Comparison of ENCODE assay signal across 25 mouse cellular contexts in genomic region chr9:41400950-41401349, GRCm38 (mm10).
DNase-seq lines count a peak whose midpoint lies in the region; ATAC-seq and TF ChIP-seq lines count a peak whose summit lies in the region.
"Had no signal": no experiment of that assay in that cellular context is flagged by ENCODE, and none has a peak within 500 bp of the region (broad histone marks: within the 10 kb centered on the region; RNA-seq: fewer than 3 reads in every experiment).

No protein-coding gene starts in this region.

- peaks cover 5% of the 10 kb centered on the region; the same call in 1 of the 2 replicates for H3K36me3 ChIP-seq in heart, embryonic 10.5 days
- H3K36me3 ChIP-seq in liver, adult 2 months (ENCODE audit: control insufficient read depth, insufficient read depth, low read length) = no peaks in the 10 kb centered on the region
- peaks cover 5% of the 10 kb centered on the region for H3K36me3 ChIP-seq in neural tube, embryonic 11.5 days (ENCODE audit: control insufficient read depth, insufficient read depth, low read length)
- H3K36me3 ChIP-seq in neural tube, embryonic 15.5 days = peaks cover 14% of the 10 kb centered on the region
- H3K36me3 ChIP-seq in midbrain, embryonic 14.5 days (ENCODE audit: control insufficient read depth, insufficient read depth, low read length) = peaks cover 26% of the 10 kb centered on the region
- H3K36me3 ChIP-seq: G1E; heart, embryonic 15.5 days had no signal

- peaks cover under 1% of the 10 kb centered on the region; the same call in 1 of the 2 replicates for H3K4me1 ChIP-seq in heart, embryonic 10.5 days
- no peaks in the 10 kb centered on the region; the same call in 1 of the 2 replicates for H3K4me1 ChIP-seq in liver, adult 2 months (ENCODE audit: control insufficient read depth, insufficient read depth, low read length)
- H3K4me1 ChIP-seq in neural tube, embryonic 11.5 days (ENCODE audit: control insufficient read depth, insufficient read depth, low read length) = no peaks in the 10 kb centered on the region
- 0 out of 2 replicates have a peak, but pooled peaks cover 3% of the 10 kb centered on the region for H3K4me1 ChIP-seq in neural tube, embryonic 15.5 days
- peaks cover 3% of the 10 kb centered on the region; the same call in 1 of the 2 replicates for H3K4me1 ChIP-seq in midbrain, embryonic 14.5 days (ENCODE audit: control insufficient read depth, insufficient read depth, low read length)
- H3K4me1 ChIP-seq: embryonic facial prominence, embryonic 15.5 days; heart, embryonic 15.5 days had no signal

- no peak overlapping the region for H3K4me3 ChIP-seq in heart, embryonic 10.5 days
- H3K4me3 ChIP-seq in liver, adult 2 months (ENCODE audit: insufficient read depth, low read depth, low read length) = no peak overlapping the region
- H3K4me3 ChIP-seq in neural tube, embryonic 11.5 days (ENCODE audit: low read depth, low read length) = no peak overlapping the region
- no peak overlapping the region for H3K4me3 ChIP-seq in neural tube, embryonic 15.5 days (replicated peaks)
- no peak overlapping the region for H3K4me3 ChIP-seq in midbrain, embryonic 14.5 days (replicated peaks; ENCODE audit: low read depth, low read length)
- H3K4me3 ChIP-seq: embryonic facial prominence, embryonic 15.5 days; erythroblast, embryonic 14.5 days; forebrain, embryonic 10.5 days; heart, embryonic 15.5 days; hindbrain, embryonic 15.5 days had no signal

- no peak for TF ChIP-seq POLR2A in liver, adult 2 months (IDR thresholded peaks at IDR 0.05; ENCODE audit: extremely low read depth, insufficient read depth, low read length)

- no peak for TF ChIP-seq CTCF in liver, adult 2 months (IDR thresholded peaks at IDR 0.05; ENCODE audit: low read depth, low read length)

- no peak overlapping the region for H3K9ac ChIP-seq in liver, adult 2 months (ENCODE audit: low read depth, low read length)
- no peak overlapping the region for H3K9ac ChIP-seq in neural tube, embryonic 11.5 days (ENCODE audit: low read length)
- H3K9ac ChIP-seq in neural tube, embryonic 15.5 days (replicated peaks) = no peak overlapping the region
- no peak overlapping the region for H3K9ac ChIP-seq in midbrain, embryonic 14.5 days (replicated peaks; ENCODE audit: low read length)
- H3K9ac ChIP-seq: embryonic facial prominence, embryonic 15.5 days; heart, embryonic 15.5 days; hindbrain, embryonic 15.5 days had no signal

- H3K79me2 ChIP-seq in liver, adult 2 months (ENCODE audit: control insufficient read depth, insufficient read depth, low read length) = no peaks in the 10 kb centered on the region

- no peak for ATAC-seq in neural tube, embryonic 11.5 days (ENCODE audit: insufficient read depth, low FRiP score, low TSS enrichment)
- ATAC-seq in neural tube, embryonic 15.5 days (ENCODE audit: low FRiP score) = no peak
- no peak for ATAC-seq in midbrain, embryonic 14.5 days (ENCODE audit: low FRiP score, low TSS enrichment)
- ATAC-seq in megakaryocyte, adult 5-6 weeks (ENCODE audit: poor library complexity, severe bottlenecking) = no peak
- ATAC-seq: CD4-positive, CD25-positive, alpha-beta regulatory T cell, adult 4 months; forebrain, embryonic 16.5 days had no signal

- peak; percentile 17 for DNase-seq in heart, embryonic 10.5 days (ENCODE audit: low spot score)
- no peak for DNase-seq in heart, postnatal 10 days
- DNase-seq in liver, adult 2 months (ENCODE audit: extremely low read depth, low read depth, low spot score) = peak; percentile 64
- no peak for DNase-seq in liver
- no peak for DNase-seq in neural tube, embryonic 11.5 days (ENCODE audit: low spot score)
- no peak for DNase-seq in midbrain, embryonic 14.5 days
- DNase-seq: adrenal gland, postnatal 10 days; B cell, adult 2 months; cerebellum, adult 11 months; cerebellum, adult 8-10 months; cerebellum, postnatal 14 days; embryo, embryonic 11 days; gastrocnemius, postnatal 10 days; heart, adult 18-20 months had no signal

- no peak overlapping the region for H3K4me2 ChIP-seq in neural tube, embryonic 11.5 days (ENCODE audit: low read depth)
- H3K4me2 ChIP-seq in neural tube, embryonic 15.5 days = no peak overlapping the region
- H3K4me2 ChIP-seq in midbrain, embryonic 14.5 days (ENCODE audit: low read length) = no peak overlapping the region
- H3K4me2 ChIP-seq: embryonic facial prominence, embryonic 15.5 days; heart, embryonic 11.5 days; heart, embryonic 15.5 days; hindbrain, embryonic 15.5 days had no signal

- intact Hi-C loops in heart, postnatal 10 days (cut with DNase I) = no loop called here

- WGBS in heart, embryonic 10.5 days = 78% methylated on average over 6 of the region's 6 CpGs
- WGBS in liver, adult 2 months = 38% methylated on average over 6 of the region's 6 CpGs
- 83% methylated on average over 6 of the region's 6 CpGs for WGBS in neural tube, embryonic 11.5 days
- WGBS in neural tube, embryonic 15.5 days = 79% methylated on average over 6 of the region's 6 CpGs
- 73% methylated on average over 6 of the region's 6 CpGs for WGBS in midbrain, embryonic 14.5 days

- no peak overlapping the region for H3K27ac ChIP-seq in heart, embryonic 10.5 days
- H3K27ac ChIP-seq in liver, adult 2 months (replicated peaks; ENCODE audit: insufficient read depth, low read depth, low read length) = no peak overlapping the region
- H3K27ac ChIP-seq in neural tube, embryonic 11.5 days (ENCODE audit: low read depth, low read length) = 0 out of 2 replicates have a peak overlapping the region, but pooled peaks have one; percentile 20
- H3K27ac ChIP-seq in neural tube, embryonic 15.5 days (replicated peaks) = no peak overlapping the region
- H3K27ac ChIP-seq in midbrain, embryonic 14.5 days (replicated peaks; ENCODE audit: low read depth, low read length) = 0 out of 2 replicates have a peak overlapping the region, but pooled peaks have one; percentile 53
- H3K27ac ChIP-seq: embryonic facial prominence, embryonic 15.5 days; forebrain, embryonic 10.5 days; heart, embryonic 15.5 days; hindbrain, embryonic 15.5 days had no signal

- no peaks in the 10 kb centered on the region for H3K27me3 ChIP-seq in heart, embryonic 10.5 days (ENCODE audit: insufficient read depth, poor library complexity, severe bottlenecking)
- no peaks in the 10 kb centered on the region for H3K27me3 ChIP-seq in liver, adult 2 months (ENCODE audit: control insufficient read depth, insufficient read depth, low read length)
- H3K27me3 ChIP-seq in neural tube, embryonic 11.5 days (ENCODE audit: control insufficient read depth, insufficient read depth, low read length) = no peaks in the 10 kb centered on the region
- H3K27me3 ChIP-seq in neural tube, embryonic 15.5 days (replicated peaks) = no peaks in the 10 kb centered on the region
- H3K27me3 ChIP-seq in midbrain, embryonic 14.5 days (ENCODE audit: control insufficient read depth, insufficient read depth, low read length) = no peaks in the 10 kb centered on the region
- H3K27me3 ChIP-seq: embryonic facial prominence, embryonic 15.5 days; heart, embryonic 15.5 days; hindbrain, embryonic 15.5 days had no signal

- no peaks in the 10 kb centered on the region for H3K9me3 ChIP-seq in heart, embryonic 10.5 days
- no peaks in the 10 kb centered on the region for H3K9me3 ChIP-seq in neural tube, embryonic 11.5 days (ENCODE audit: control insufficient read depth, low read length)
- H3K9me3 ChIP-seq in neural tube, embryonic 15.5 days (replicated peaks) = no peaks in the 10 kb centered on the region
- H3K9me3 ChIP-seq in midbrain, embryonic 14.5 days (ENCODE audit: control insufficient read depth, low read length) = no peaks in the 10 kb centered on the region
- H3K9me3 ChIP-seq: embryonic facial prominence, embryonic 15.5 days; forebrain, embryonic 10.5 days; G1E; heart, embryonic 15.5 days; hindbrain, embryonic 15.5 days had no signal

Comparison
In these comparisons a context has a peak if more than half of its experiments do, and no peak if none do; other contexts are left out.
1. DNase-seq: peak in heart, embryonic 10.5 days (single experiment) and liver, adult 2 months (single experiment); none in heart, postnatal 10 days (0 of 2), liver (single experiment), neural tube, embryonic 11.5 days (single experiment) and midbrain, embryonic 14.5 days (single experiment).
2. H3K27ac ChIP-seq: peak in neural tube, embryonic 11.5 days (single experiment) and midbrain, embryonic 14.5 days (single experiment); none in heart, embryonic 10.5 days (single experiment), liver, adult 2 months (single experiment) and neural tube, embryonic 15.5 days (single experiment).